Mouse (Mus musculus): ENCODE results near the gene Pcdh7.

The Pcdh7 gene

GRCm38 (mm10) chr5:57931331-57931730 lies 213.6 kb downstream of the Pcdh7 start:
- DNase-seq (ENCODE audit: low spot score), result no peak

GRCm38 (mm10) chr5:57931738-57932137 lies 214.0 kb downstream of the Pcdh7 start:
- DNase-seq (ENCODE audit: low spot score), result no peak

- no peak for DNase-seq (ENCODE audit: low spot score)
Measured at GRCm38 (mm10) chr5:57934666-57935065, 216.9 kb downstream of the Pcdh7 start.

GRCm38 (mm10) chr5:57940457-57940856 lies 222.7 kb downstream of the Pcdh7 start:
- DNase-seq (ENCODE audit: low spot score), result no peak

GRCm38 (mm10) chr5:57943176-57943575 lies 225.4 kb downstream of the Pcdh7 start:
- no peak for DNase-seq (ENCODE audit: low spot score)

GRCm38 (mm10) chr5:57943611-57944010 lies 225.8 kb downstream of the Pcdh7 start:
- no peak for DNase-seq (ENCODE audit: low spot score)

GRCm38 (mm10) chr5:57945419-57945818 lies 227.7 kb downstream of the Pcdh7 start:
- no peak for DNase-seq (ENCODE audit: low spot score)

- DNase-seq (ENCODE audit: low spot score), result no peak
Measured at GRCm38 (mm10) chr5:57959317-57959716, 241.6 kb downstream of the Pcdh7 start.

- no peak for DNase-seq (ENCODE audit: low spot score)
Measured at GRCm38 (mm10) chr5:57963792-57964191, 246.0 kb downstream of the Pcdh7 start.

- no peak for DNase-seq (ENCODE audit: low spot score)
Measured at GRCm38 (mm10) chr5:57964201-57964600, 246.4 kb downstream of the Pcdh7 start.

- DNase-seq (ENCODE audit: low spot score), result no peak
Measured at GRCm38 (mm10) chr5:57993584-57993983, 275.8 kb downstream of the Pcdh7 start.

GRCm38 (mm10) chr5:58021331-58021730 lies 303.6 kb downstream of the Pcdh7 start:
- no peak for DNase-seq (ENCODE audit: low spot score)

GRCm38 (mm10) chr5:58025123-58025522 lies 307.4 kb downstream of the Pcdh7 start:
- no peak for DNase-seq (ENCODE audit: low spot score)

- no peak for DNase-seq (ENCODE audit: low spot score)
Measured at GRCm38 (mm10) chr5:58025759-58026158, 308.0 kb downstream of the Pcdh7 start.

- DNase-seq (ENCODE audit: low spot score), result no peak
Measured at GRCm38 (mm10) chr5:58039875-58040274, 322.1 kb downstream of the Pcdh7 start.

- DNase-seq (ENCODE audit: low spot score), result no peak
Measured at GRCm38 (mm10) chr5:58044216-58044615, 326.4 kb downstream of the Pcdh7 start.

GRCm38 (mm10) chr5:58081054-58081453 lies 363.3 kb downstream of the Pcdh7 start:
- DNase-seq (ENCODE audit: low spot score), result no peak

GRCm38 (mm10) chr5:58082230-58082629 lies 364.5 kb downstream of the Pcdh7 start:
- DNase-seq (ENCODE audit: low spot score), result no peak

GRCm38 (mm10) chr5:58083056-58083455 lies 365.3 kb downstream of the Pcdh7 start:
- no peak for DNase-seq (ENCODE audit: low spot score)

- no peak for DNase-seq (ENCODE audit: low spot score)
Measured at GRCm38 (mm10) chr5:58083972-58084371, 366.2 kb downstream of the Pcdh7 start.

GRCm38 (mm10) chr5:58108665-58109364 lies 391.0 kb downstream of the Pcdh7 start:
- DNase-seq (ENCODE audit: low spot score), result no peak

- DNase-seq (ENCODE audit: low spot score), result no peak
Measured at GRCm38 (mm10) chr5:58116096-58116495, 398.3 kb downstream of the Pcdh7 start.

GRCm38 (mm10) chr5:58117896-58118295 lies 400.1 kb downstream of the Pcdh7 start:
- no peak for DNase-seq (ENCODE audit: low spot score)

- no peak for DNase-seq (ENCODE audit: low spot score)
Measured at GRCm38 (mm10) chr5:58118930-58119611, 401.3 kb downstream of the Pcdh7 start.
